Mouse (Mus musculus): ENCODE data around the gene Paf1.

Paf1 gene

GRCm38 (mm10) chr7:28437964-28438363 is 45.2 kb downstream of the Paf1 start:
- no peak for DNase-seq

GRCm38 (mm10) chr7:28438771-28439170 is 46.0 kb downstream of the Paf1 start:
- no peak for DNase-seq

- peak; percentile 89 for DNase-seq
These were observed 48.0 kb downstream of the Paf1 start for GRCm38 (mm10) chr7:28440739-28441138.

- DNase-seq: no peak
These were observed 49.2 kb downstream of the Paf1 start for GRCm38 (mm10) chr7:28441776-28442485.

- DNase-seq: peak; percentile 49
These were observed 49.9 kb downstream of the Paf1 start for GRCm38 (mm10) chr7:28442688-28443087.

GRCm38 (mm10) chr7:28444344-28444974 is 51.7 kb downstream of the Paf1 start:
- no peak for DNase-seq

GRCm38 (mm10) chr7:28446446-28446845 is 53.7 kb downstream of the Paf1 start:
- peak; percentile 88 for DNase-seq

GRCm38 (mm10) chr7:28447101-28447830 is 54.5 kb downstream of the Paf1 start:
- no peak for DNase-seq

GRCm38 (mm10) chr7:28447865-28448820 is 55.4 kb downstream of the Paf1 start:
- DNase-seq: no peak

All from lung, postnatal 36 days (tissue).